Mouse (Mus musculus) E14TG2a.4 (cell line): ENCODE measurements at regions not wholly inside any gene's neighbourhood (a gene's known extent, or its start where the extent isn't known, plus 50 kb on each side); places are given as distances from the start of the nearest gene placed in this dataset.
A peak's percentile ranks its signal among the peaks of the same experiment; 100 is the strongest.

Experiments
- H3K27me3 ChIP-seq: 2 replicates; pipeline ENCODE4 v1.6.1; 2014; ENCODE audit warnings: low read length, control low read depth; ENCODE audit not compliant: insufficient read depth
- H3K36me3 ChIP-seq: 2 replicates; pipeline ENCODE4 v1.6.1; 2014; ENCODE audit warnings: low read length, control low read depth; ENCODE audit not compliant: insufficient read depth
- H3K4me1 ChIP-seq: replicated peaks from 2 replicates; pipeline ENCODE4 v1.6.1; 2014; ENCODE audit warnings: low read depth, low read length, control low read depth
- H3K4me3 ChIP-seq: replicated peaks from 2 replicates; pipeline ENCODE4 v1.5.1; 2014; ENCODE audit warnings: mild to moderate bottlenecking, low read length
- H3K9me3 ChIP-seq: 2 replicates; pipeline ENCODE4 v1.6.1; 2014; ENCODE audit warnings: low read length, control low read depth
- CTCF ChIP-seq: conservative IDR thresholded peaks from 2 replicates; pipeline ENCODE4 v1.5.1; 2014; ENCODE audit warnings: low read length
- NANOG ChIP-seq: IDR thresholded peaks from 2 replicates; pipeline ENCODE4 v1.6.1; 2014; ENCODE audit warnings: borderline replicate concordance, low read length, mixed read lengths
- POU5F1 ChIP-seq: IDR thresholded peaks from 2 replicates; pipeline ENCODE4 v1.6.1; 2014; ENCODE audit warnings: low read length, borderline replicate concordance

GRCm38 (mm10) chr6:94773604-94774486 is 73.9 kb upstream of the Lrig1 start:
- Histone ChIP-seq H3K4me3 (peak overlapping the region; percentile 54), H3K9me3 (no peaks in the 10 kb centered on the region), H3K36me3 (no peaks in the 10 kb centered on the region), H3K4me1 (peaks cover 66% of the 10 kb centered on the region), H3K27me3 (peaks cover 9% of the 10 kb centered on the region)
- TF ChIP-seq NANOG (no peak), CTCF (no peak), POU5F1 (no peak)

DNA sequence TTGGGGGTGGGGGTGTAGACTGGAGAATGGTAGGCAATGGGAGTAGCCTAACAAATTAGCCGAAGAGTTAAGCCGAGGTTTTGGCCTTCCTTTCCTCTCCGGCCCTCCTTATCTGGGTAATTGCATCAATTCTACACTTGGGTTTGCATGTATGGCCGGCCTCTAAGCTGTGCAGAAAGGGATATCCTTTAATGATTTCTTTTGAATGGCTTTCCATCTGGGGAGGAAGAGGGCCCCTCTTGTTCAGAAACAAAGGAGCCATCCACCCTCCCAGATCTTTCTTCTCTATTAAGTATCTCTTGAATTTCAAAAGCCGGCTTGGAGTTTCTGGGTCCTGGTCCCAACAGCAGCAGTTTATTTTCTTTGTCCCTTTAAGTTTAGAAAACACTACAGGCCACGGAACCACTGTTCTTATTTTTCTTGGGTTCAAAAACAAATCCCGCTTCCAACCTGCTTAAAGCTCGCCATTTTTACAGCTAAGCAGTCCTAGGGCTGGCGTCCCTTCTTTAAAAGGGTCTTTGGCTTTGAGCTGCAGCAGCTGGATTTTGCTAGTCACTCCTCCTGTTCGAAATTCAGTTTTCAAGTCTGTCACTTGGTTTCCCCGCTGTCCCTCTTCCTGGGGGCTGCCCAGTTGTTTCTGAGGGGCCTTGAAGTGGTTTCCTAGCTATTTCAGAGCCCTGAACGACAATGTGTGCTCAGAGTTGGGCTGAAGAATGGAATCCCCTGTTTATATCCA is 73.1 kb upstream of the Lrig1 start:
- no peak for TF ChIP-seq CTCF
- TF ChIP-seq POU5F1 = no peak
- TF ChIP-seq NANOG = no peak
- Histone ChIP-seq H3K4me3 (peak overlapping the region; percentile 37; the same call in 1 of the 2 replicates), H3K9me3 (no peaks in the 10 kb centered on the region), H3K36me3 (no peaks in the 10 kb centered on the region), H3K4me1 (peaks cover 58% of the 10 kb centered on the region), H3K27me3 (peaks cover 9% of the 10 kb centered on the region)

- Histone ChIP-seq H3K4me3 (no peak overlapping the region; the same call in 1 of the 2 replicates), H3K36me3 (no peaks in the 10 kb centered on the region), H3K9me3 (no peaks in the 10 kb centered on the region), H3K27me3 (peaks cover 9% of the 10 kb centered on the region), H3K4me1 (peaks cover 52% of the 10 kb centered on the region)
- no peak for TF ChIP-seq CTCF
- no peak for TF ChIP-seq POU5F1
- no peak for TF ChIP-seq NANOG
These were observed 72.4 kb upstream of the Lrig1 start for GRCm38 (mm10) chr6:94772391-94772790.

DNA sequence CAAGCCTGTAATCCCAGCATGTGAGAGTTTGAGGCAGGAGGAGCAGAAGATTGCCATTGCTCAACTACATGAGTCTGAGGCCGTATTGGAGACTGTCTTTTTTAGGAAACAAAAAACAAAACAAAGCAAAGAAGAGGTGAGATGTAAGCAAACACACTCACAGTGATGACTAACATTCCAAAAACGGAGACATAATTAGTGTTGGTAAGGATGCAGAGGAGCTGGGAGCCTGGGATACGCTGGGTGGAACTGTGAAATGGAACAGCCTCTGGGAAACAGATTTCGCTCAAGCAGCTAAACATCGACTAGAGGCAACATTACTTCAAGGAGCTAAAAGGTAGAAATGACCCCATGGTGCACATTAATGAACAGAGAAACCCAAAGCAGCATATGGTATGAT is 68.3 kb upstream of the Lrig1 start:
- Histone ChIP-seq H3K27me3 (peaks cover 9% of the 10 kb centered on the region), H3K4me1 (peaks cover 21% of the 10 kb centered on the region)
- TF ChIP-seq NANOG = no peak
- no peak for TF ChIP-seq POU5F1
- no peak for TF ChIP-seq CTCF

DNA sequence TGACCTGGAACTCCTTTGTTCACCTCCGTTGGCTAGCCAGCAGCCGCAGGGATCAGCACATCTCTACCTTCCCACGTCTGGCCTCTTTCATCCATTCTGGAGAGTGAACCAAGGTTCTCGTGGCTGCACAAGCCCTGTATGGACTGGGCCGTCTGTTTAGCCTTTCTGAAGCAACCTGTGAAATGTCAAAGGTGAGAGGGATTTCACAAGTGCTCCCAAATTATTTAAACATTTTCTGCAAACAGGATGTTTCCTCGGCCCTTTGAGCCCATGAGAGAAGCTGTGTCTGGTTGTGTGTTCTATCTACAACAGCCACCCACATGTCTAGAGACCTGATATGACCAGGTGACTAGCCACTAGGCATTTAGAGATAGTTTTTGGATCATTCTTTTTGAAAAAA is 65.8 kb upstream of the Lrig1 start:
- Histone ChIP-seq H3K9me3 (peaks cover 10% of the 10 kb centered on the region), H3K27me3 (no peaks in the 10 kb centered on the region), H3K4me3 (no peak overlapping the region), H3K4me1 (peaks cover 10% of the 10 kb centered on the region), H3K36me3 (no peaks in the 10 kb centered on the region)
- TF ChIP-seq CTCF = no peak
- TF ChIP-seq NANOG = no peak
- TF ChIP-seq POU5F1 = no peak

More for the DNA sequence above, 68.3 kb upstream of the Lrig1 start:
- Histone ChIP-seq H3K4me3 (no peak overlapping the region), H3K9me3 (no peaks in the 10 kb centered on the region), H3K36me3 (no peaks in the 10 kb centered on the region)

DNA sequence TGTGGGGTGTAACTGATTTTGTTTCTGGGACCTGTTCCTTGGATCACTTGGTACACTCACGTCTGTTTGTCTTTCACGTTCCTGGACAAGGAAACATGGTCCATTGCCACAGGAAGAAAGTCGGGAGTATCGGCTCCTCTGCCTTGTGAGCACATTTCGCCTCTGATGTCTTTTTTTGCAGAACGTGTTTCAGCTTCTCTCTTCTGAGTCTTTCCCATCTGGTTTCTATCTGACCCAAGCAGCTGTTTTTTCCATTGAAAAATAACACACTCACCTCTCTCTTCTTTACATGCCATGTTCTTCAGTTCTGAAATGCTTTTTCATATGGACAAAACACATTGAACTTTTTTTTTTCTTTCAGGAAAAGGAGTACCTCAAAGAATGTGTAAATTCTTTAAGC is 61.4 kb upstream of the Lrig1 start:
- Histone ChIP-seq H3K27me3 (no peaks in the 10 kb centered on the region), H3K9me3 (peaks cover 10% of the 10 kb centered on the region), H3K4me3 (no peak overlapping the region), H3K36me3 (no peaks in the 10 kb centered on the region), H3K4me1 (peaks cover 30% of the 10 kb centered on the region)
- no peak for TF ChIP-seq POU5F1
- no peak for TF ChIP-seq NANOG
- TF ChIP-seq CTCF = no peak

DNA sequence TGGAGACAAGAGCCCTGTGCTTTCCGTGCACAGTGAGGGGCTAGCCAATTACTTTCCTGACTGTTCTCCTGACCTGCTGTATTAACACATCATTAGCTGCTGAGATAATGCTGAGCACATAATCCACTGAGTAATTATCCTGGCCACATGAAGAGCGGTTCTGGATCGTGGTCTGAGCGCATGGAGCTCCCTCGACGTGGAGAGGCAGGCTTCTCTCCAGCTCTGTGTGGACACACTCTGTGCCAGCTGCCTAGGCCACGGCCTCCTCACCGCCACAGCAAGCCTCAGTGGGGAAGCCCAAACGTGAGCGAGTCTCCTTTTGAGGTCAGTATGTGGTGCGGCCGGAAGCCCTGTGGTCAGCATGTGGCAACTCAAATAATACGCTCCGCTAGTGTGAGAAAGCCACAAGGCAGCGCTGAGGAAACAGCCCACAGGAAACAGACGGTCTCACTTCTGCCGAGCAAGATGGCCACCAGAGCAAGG is 60.7 kb upstream of the Lrig1 start:
- TF ChIP-seq NANOG = no peak
- no peak for TF ChIP-seq POU5F1
- peak overlapping the region; percentile 62 for H3K4me3 ChIP-seq
- H3K27me3 ChIP-seq = no peaks in the 10 kb centered on the region
- H3K36me3 ChIP-seq = no peaks in the 10 kb centered on the region
- peaks cover 10% of the 10 kb centered on the region for H3K9me3 ChIP-seq
- H3K4me1 ChIP-seq = peaks cover 36% of the 10 kb centered on the region

GRCm38 (mm10) chr6:94759649-94760048 is 59.7 kb upstream of the Lrig1 start:
- TF ChIP-seq NANOG (no peak), POU5F1 (no peak), CTCF (no peak)
- no peak overlapping the region for H3K4me3 ChIP-seq
- H3K9me3 ChIP-seq = peaks cover 10% of the 10 kb centered on the region
- no peaks in the 10 kb centered on the region for H3K36me3 ChIP-seq
- H3K4me1 ChIP-seq = peaks cover 42% of the 10 kb centered on the region
- no peaks in the 10 kb centered on the region for H3K27me3 ChIP-seq

DNA sequence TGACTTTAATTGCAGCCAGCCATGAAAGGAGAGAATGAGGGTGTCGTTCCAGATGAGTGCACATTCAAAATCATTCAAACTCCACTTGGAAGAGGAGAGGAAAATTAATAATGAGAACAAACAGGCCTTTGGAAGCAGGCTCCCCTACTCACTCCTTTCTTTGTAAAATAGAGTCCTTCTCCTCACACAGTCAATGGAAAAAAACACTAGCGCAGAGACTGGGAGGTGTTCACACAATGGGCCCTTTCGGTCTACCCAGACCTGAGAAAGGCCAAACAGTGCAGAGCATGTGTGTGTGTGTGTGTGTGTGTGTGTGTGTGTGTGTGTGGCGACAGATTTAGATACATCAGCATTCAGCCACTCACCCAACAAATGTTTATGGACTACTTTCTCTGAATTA is 56.0 kb upstream of the Lrig1 start:
- Histone ChIP-seq H3K9me3 (no peaks in the 10 kb centered on the region), H3K4me1 (peaks cover 75% of the 10 kb centered on the region), H3K36me3 (no peaks in the 10 kb centered on the region), H3K4me3 (peak overlapping the region; percentile 51), H3K27me3 (no peaks in the 10 kb centered on the region)
- TF ChIP-seq CTCF = no peak
- no peak for TF ChIP-seq NANOG
- TF ChIP-seq POU5F1 = no peak
